Mouse (Mus musculus) left cerebral cortex, postnatal 4 days (tissue): ENCODE measurements around the gene 9130213A22Rik. TPM values are rescaled to one million over a fixed set of nuclear protein-coding genes. Genes with fewer than 3 reads are reported as not detected.
"Not testable (repeated sequence)": the region's sequence is repeated elsewhere in the genome, so short reads cannot be mapped to it uniquely, and the experiment has no call there.

Experiments
- DNase-seq: peaks from one replicate; pipeline ENCODE4 v3.0.0-alpha.2; 2022
- intact Hi-C: fragments of 180-260 bp; cut with DNase I; formaldehyde crosslinking; loops from one replicate; pipeline ENCODE4 v1.15.1; 2025
- total RNA-seq, 2 experiments: library from RNA; stranded (reverse); gene quantifications; 2 replicates each; pipeline ENCODE4 v1.2.3; 2021

9130213A22Rik gene
- total RNA-seq, 2 experiments from 2014 or later, result 1.2 to 1.7 TPM

GRCm38 (mm10) chr11:69095511-69096231, 26.7 kb downstream of the 9130213A22Rik start:
- intact Hi-C loops, result no loop called here
- no peak for DNase-seq

DNA sequence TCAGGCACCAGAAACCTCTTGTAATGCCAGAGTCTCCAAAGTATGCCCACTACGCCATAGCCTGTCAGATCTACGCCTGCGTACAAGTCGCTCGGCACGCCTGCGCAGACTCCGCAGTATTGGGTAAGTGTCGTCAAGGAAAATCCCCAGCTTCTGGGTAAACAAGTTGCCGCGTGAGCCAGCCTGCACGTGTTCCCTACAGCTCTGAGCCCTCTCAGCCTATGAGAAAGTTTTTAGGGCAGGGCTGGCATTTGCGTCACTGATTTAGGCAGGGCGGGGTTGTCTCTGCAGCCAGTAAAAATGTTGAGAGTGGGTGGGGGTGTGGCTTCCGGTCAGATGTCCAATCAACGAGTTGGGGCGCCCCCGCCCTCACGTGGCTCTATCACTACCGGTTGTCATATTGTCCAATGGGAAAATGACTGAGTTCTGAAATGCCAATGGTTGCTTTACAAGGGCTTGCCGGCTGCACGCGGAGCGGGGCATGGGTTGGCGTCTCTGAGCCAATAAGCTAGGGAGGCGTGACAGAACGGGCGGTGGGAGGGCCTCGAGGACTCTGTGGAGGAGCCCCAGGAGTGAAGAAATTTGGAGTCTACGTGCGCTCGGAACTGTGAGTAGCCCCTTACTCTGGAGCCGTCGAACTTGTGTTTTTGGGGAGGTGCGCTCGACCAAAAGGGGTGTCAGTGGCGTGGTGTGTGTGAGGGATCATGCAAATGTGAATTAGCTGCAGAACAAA, 27.5 kb downstream of the 9130213A22Rik start, which contains the start of gene Per1:
Gene Per1, plus strand, starts transcription at position 521 of the 733 bp plus-strand sequence.
- intact Hi-C loops, result no loop called here
- DNase-seq, result peak; percentile 99

DNA sequence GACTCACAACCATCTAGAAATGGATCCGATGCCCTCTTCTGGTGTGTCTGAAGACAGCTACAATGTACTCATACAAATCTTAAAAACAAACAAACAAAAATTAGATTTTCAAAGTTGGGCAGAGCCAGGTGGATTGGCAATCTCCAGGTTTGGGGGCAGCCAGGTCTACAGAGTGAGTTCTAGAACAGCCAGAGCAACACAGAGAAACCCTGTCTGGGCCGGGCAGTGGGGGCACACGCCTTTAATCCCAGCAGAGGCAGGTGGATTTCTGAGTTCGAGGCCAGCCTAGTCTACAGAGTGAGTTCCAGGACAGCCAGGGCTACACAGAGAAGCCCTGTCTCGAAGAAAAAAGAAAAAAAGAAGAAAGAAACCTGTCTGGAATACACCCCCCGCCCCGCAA, 28.5 kb downstream of the 9130213A22Rik start:
- intact Hi-C loops, DNase-seq: not testable (repeated sequence)

- no peak for DNase-seq
- intact Hi-C loops, result no loop called here
Measured at GRCm38 (mm10) chr11:69092871-69093270, 29.5 kb downstream of the 9130213A22Rik start.

DNA sequence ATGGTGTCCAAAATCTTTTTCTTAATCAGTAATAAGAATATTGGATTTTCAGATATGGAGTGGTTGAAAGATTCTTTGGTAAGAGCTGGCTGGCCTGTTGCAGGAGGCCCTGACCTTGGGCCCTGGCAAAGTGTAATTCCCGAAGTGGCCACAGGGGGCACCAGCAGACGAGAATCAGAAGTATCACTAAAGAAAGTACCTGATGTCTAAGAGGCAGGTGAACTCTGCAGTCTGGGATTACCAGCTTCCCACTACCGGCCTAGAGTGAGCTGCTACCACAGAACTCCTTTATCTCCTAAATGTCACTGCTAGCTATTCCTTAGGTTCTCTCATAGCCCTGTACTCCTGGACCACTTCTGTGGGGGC, 30.0 kb downstream of the 9130213A22Rik start:
- peak; percentile 82 for DNase-seq
- intact Hi-C loops, result no loop called here

- intact Hi-C loops, result no loop called here
- DNase-seq, result no peak
Measured at GRCm38 (mm10) chr11:69091566-69092385, 30.6 kb downstream of the 9130213A22Rik start.

GRCm38 (mm10) chr11:69090367-69090766, 32.0 kb downstream of the 9130213A22Rik start:
- no peak for DNase-seq
- intact Hi-C loops, result no loop called here

DNA sequence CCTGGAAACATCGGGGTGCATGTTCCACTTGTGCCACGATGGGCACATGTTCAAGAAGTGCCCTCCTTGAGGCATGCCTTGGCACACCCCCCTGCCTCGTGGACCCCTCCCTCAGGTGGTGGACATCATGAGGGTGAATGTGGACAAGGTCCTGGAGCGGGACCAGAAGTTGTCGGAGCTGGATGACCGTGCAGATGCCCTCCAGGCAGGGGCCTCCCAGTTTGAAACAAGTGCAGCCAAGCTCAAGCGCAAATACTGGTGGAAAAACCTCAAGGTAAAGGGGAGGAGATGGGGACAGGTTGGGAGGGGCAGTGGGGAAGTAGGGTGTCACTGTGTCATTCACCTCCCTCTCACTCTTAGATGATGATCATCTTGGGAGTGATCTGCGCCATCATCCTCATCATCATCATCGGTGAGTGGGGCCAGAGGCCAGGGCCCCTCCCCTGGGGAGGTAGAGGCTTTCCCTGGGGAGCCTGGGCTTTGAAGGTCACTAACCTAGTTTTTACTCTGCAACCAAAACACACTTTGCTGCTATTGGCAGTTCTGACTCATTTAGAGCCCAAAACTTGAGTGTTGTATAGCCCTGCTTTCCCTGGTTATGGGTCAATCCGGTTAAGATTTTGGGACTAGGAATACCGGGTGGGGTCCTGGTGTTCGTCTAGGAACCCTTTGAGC, 32.6 kb downstream of the 9130213A22Rik start:
- intact Hi-C loops, result no loop called here
- no peak for DNase-seq

DNA sequence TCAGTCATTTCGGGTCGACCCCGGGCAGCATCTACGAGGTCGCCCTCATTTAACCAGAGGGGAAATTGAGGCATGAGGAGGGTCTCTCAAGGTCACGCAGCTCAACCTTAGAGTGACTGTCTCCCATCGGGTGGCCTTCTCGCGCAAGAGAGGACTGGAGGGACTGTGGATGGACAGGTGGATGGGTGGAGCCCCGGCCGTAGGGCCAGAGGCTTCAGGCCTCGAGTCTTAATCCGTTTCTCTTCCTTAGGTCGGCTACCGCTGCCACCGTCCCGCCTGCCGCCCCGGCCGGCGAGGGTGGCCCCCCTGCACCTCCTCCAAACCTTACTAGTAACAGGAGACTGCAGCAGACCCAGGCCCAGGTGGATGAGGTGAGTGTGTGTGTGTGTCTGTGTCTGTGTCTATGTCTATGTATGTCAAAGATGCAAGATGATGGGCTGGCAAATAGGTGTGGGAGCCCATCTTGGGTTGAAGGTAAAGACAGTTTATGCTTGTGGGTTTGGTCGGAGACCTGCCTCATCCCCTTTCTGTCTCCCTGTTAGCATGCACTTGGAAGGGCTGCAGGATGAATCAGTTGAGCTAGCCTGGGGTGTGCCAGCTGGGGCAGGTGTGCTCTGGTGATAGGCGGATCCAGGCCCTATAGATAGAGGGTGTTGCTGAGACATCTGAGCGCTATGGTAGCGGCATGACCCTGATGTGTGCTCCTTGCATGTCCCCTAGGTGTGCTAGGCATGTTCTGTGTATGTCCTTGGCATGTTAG, 33.4 kb downstream of the 9130213A22Rik start:
- DNase-seq, result no peak
- intact Hi-C loops, result no loop called here

DNA sequence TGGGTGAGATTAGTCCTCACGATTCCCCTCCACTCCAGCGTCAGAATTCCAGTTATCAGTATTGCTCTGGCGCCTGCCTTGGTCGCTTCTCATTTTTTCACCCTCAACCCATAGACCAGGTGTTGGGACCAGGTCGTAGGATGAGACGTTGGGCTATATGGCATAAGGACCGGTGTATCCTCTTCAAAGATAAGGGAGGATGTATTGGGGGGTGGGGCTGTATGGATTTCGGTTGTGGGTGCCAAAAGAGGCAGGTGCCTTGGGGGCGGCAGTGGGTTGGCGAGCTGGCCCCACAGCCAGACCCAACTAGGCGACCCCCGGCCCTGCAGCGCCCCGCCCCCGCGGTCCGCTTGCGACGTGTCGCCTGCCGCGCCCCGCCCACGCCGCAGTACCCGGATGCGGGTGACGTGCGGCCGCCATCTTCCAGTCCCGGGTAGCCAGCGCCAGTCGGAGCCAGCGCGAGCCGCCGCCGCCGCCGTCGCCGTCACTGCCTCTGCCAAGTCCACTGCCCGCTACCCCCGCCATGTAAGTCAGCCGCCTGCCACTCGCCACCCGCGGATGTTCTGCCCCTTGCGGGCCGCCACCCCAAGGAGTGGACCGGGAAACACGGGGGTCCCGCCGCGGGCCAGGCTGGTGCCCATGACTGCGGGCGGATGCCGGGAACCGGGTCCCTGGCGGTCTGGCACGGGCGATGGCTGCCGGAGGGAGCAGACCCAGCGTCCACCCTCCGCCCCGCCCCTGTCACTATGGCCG, 34.1 kb downstream of the 9130213A22Rik start, which contains the start of gene Vamp2:
Gene Vamp2, plus strand, starts transcription at position 388 of the 753 bp plus-strand sequence.
- intact Hi-C loops, result no loop called here
- DNase-seq, result peak; percentile 96

DNA sequence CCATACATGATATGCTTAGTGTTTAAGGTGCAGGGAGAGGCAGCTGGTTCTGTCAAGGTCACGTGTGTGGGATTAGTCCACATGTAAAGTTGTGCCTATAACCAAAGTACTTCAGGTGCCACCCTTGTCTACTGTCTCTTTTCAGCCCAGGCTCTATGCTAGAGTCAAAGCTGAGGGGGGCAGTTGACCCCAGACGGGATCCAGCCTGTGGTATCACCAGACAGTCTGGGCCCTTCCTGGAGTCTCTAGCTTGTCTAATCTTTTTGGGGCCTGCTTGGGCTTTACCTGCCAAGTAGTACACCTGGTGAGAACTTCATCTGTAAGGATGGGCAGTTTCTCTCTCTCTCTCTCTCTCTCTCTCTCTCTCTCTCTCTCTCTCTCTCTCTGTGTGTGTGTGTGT, 34.8 kb downstream of the 9130213A22Rik start:
- no peak for DNase-seq
- intact Hi-C loops, result no loop called here

DNA sequence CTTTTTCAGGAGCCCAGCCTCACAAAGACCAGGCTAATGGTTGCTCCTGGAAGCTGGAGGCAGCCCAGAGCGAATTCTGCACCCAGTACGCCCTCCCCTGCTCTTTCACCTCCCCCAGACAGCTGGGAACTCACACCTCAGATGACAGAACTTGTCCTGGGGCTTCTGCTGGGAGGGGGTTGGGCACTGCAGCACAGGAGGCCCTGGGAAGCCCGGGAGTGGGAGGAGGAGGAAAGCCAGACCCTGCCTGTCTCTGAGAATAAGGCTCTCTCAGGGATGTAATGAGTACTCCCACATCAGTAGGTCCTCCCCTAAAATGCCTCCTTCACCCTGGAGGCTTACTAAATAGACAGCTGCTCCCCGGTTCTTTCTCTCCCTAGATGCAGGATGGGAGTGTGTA, 35.3 kb downstream of the 9130213A22Rik start:
- no peak for DNase-seq
- intact Hi-C loops, result no loop called here

DNA sequence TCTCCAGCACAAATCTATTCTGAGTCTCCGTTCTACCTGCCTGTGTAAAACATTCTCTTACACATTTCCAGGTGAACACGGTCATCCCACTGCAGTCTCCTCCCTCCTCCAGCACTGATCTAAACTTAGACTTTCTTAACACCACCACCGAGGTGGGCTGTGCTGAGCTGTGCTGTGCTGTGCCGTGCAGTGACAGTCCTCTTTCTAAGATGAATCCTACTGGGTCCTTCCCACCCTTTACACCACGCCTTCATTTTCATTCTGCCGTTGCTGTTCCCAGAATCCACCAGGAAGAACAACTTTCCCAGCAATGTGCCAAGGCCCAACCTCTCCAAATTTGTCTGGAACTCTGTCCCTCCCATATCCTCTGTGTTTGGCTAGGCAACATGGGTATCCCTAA, 36.0 kb downstream of the 9130213A22Rik start:
- no peak for DNase-seq
- intact Hi-C loops, result no loop called here

- intact Hi-C loops, result no loop called here
- no peak for DNase-seq
Measured at GRCm38 (mm10) chr11:69085608-69086007, 36.8 kb downstream of the 9130213A22Rik start.

- intact Hi-C loops, result no loop called here
- DNase-seq, result no peak
Measured at GRCm38 (mm10) chr11:69081613-69082012, 40.8 kb downstream of the 9130213A22Rik start.

DNA sequence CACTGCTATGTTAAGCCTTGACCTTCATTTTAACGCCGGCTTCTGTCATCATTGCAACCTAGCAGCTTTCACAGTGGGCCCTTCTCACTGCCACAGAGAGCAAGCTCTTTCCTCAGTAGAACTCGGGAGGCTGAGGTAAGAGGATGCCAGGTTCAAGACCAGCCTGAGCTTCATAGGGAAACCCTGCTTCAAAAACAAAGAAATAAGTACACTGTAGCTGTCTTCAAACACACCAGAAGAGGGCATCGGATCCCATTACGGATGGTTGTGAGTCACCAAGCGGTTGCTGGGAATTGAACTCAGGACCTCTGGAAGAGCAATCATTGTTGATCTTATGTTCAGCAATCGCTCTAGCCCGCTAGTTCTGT, 41.5 kb downstream of the 9130213A22Rik start:
- intact Hi-C loops, result no loop called here
- no peak for DNase-seq

DNA sequence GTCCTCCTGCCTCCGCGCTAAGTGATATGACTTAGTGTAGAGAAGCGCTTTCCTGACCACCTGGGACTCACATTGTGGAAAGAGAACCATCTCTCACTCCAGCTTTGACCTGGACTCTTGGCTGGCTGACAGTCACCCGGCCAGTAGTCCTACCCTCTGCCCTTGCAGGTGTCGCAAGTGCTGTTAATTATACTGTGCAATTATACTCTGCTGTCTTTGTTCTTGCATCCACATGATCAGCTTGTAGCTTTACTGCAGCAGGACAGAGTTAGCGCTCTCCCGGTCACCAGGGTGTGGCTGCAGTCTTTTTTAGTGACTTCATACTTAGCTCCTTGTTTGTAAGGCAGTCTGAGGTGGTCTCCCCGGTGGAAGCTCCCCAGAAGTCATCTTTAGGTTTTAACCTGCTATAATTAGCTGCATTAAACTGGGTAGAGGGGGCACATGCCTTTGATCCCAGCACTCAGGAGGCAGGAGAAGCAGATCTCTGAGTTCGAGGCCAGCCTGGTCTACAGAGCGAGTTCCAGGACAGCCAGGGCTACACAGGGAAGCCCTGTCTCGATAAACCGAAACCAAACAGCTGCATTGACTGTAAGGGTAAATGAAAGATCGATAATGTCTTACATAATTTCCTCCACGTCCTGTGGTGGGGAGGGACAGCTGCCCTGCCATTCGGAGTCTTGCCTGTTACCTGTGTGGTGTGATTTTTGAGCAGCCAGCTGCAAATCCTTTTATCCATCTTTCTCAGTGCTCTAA, 42.1 kb downstream of the 9130213A22Rik start:
- no peak for DNase-seq
- intact Hi-C loops, result no loop called here

- intact Hi-C loops, result no loop called here
- no peak for DNase-seq
Measured at GRCm38 (mm10) chr11:69078805-69079438, 43.5 kb downstream of the 9130213A22Rik start.
